Mouse (Mus musculus) spleen, adult 2 months (tissue): ENCODE measurements at regions not wholly inside any gene's neighbourhood (a gene's known extent, or its start where the extent isn't known, plus 50 kb on each side); places are given as distances from the start of the nearest gene placed in this dataset.

Experiments
- CTCF ChIP-seq: fragments of 200-500 bp; IDR thresholded peaks from 2 replicates; pipeline ENCODE4 v1.5.1; 2011; ENCODE audit warnings: mild to moderate bottlenecking, inconsistent platforms; ENCODE audit not compliant: insufficient read depth, insufficient read length, insufficient replicate concordance; ENCODE audit errors: extremely low read depth
- POLR2A ChIP-seq: fragments of 200-500 bp; IDR thresholded peaks from 2 replicates; pipeline ENCODE4 v1.6.1; 2011; ENCODE audit warnings: low read depth, low read length, inconsistent platforms

- TF ChIP-seq POLR2A (no peak), CTCF (no peak)
These were observed 75.4 kb upstream of the Runx3 start for GRCm38 (mm10) chr4:135045054-135045453.
